Mouse (Mus musculus): ENCODE results near the gene Tmem120a. TPM values are rescaled to one million over a fixed set of nuclear protein-coding genes. Genes with fewer than 3 reads are reported as not detected.

The Tmem120a gene
- total RNA-seq, 2 experiments from 2014 or later = 10.0 to 17.4 TPM

- intact Hi-C loops (cut with DNase I) = no loop called here
- DNase-seq = no peak
Measured at GRCm38 (mm10) chr5:135735741-135736140, 8.5 kb downstream of the Tmem120a start.

- intact Hi-C loops (cut with DNase I) = no loop called here
- DNase-seq = no peak
Measured at GRCm38 (mm10) chr5:135734057-135734680, 10.1 kb downstream of the Tmem120a start.

DNA sequence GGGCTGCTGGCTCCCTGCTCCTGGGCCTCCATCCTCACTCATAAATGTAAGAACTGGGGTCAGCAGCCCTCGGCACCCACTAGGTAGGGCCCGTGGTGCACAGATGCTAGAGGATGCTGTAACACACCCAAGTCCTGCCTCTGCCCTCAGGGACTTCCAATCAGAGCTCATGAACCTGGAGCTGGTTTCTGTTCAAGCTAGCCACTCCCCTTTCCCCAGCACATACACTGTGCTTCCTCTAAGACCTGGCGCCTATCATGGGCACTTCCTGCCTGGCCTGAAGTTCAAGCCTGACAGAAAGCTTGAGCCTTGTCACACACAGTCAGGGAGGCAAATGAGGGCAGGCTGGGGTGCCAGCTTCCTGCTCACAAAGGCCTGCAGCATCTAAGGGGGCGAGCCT lies 11.2 kb downstream of the Tmem120a start:
- DNase-seq = no peak
- intact Hi-C loops (cut with DNase I) = no loop called here

GRCm38 (mm10) chr5:135731322-135731721 lies 12.9 kb downstream of the Tmem120a start:
- intact Hi-C loops (cut with DNase I) = no loop called here
- no peak for DNase-seq

DNA sequence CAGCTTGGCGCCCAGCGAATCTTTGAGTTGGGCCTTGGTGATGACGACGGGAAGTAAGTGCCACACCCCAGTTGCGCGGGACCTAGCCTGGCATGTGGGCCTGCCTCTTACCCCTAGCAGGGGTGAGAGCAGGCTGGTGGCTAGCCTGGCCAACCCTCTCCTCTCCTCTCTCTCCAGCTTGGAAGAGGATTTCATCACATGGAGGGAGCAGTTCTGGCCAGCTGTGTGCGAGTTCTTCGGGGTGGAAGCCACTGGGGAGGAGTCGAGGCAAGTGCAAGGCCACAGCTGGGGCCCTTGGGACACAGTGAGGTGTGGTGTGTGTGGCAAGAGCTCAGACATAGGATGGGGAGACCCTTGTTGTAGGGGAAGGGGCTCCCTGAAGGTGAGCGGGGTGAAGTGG lies 13.3 kb downstream of the Tmem120a start:
- no peak for DNase-seq
- intact Hi-C loops (cut with DNase I) = no loop called here

- no peak for DNase-seq
- intact Hi-C loops (cut with DNase I) = no loop called here
Measured at GRCm38 (mm10) chr5:135730278-135730677, 14.0 kb downstream of the Tmem120a start.

DNA sequence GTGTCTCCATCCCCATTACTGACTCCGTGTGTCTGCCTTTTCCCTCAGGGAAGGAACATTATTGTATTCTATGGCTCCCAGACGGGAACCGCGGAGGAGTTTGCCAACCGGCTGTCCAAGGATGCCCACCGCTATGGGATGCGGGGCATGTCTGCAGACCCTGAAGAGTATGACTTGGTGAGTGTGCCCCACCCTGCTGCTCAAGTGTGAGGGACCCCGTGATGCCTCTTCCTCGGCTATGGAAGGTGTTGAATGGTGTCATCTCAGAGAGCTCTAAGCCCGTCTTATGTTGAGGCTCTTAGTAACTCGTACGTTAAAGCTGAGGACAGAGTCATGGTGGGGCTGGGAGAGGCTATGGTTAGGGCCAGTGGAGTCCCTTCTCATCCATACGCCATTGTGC lies 14.9 kb downstream of the Tmem120a start:
- DNase-seq = no peak
- intact Hi-C loops (cut with DNase I) = no loop called here

GRCm38 (mm10) chr5:135728361-135728760 lies 15.9 kb downstream of the Tmem120a start:
- no peak for DNase-seq
- intact Hi-C loops (cut with DNase I) = no loop called here

GRCm38 (mm10) chr5:135727871-135728270 lies 16.4 kb downstream of the Tmem120a start:
- intact Hi-C loops (cut with DNase I) = no loop called here

GRCm38 (mm10) chr5:135726641-135727346 lies 17.5 kb downstream of the Tmem120a start:
- intact Hi-C loops (cut with DNase I) = no loop called here
- peak; percentile 77 to 86 for DNase-seq

More at GRCm38 (mm10) chr5:135727871-135728270, 16.4 kb downstream of the Tmem120a start:
- no peak for DNase-seq

GRCm38 (mm10) chr5:135725991-135726390 lies 18.3 kb downstream of the Tmem120a start:
- intact Hi-C loops (cut with DNase I) = loop anchor here (2.0 kb wide), 1 partner anchor 37 kb away; no protein-coding TSS in a partner anchor
- no peak for DNase-seq

DNA sequence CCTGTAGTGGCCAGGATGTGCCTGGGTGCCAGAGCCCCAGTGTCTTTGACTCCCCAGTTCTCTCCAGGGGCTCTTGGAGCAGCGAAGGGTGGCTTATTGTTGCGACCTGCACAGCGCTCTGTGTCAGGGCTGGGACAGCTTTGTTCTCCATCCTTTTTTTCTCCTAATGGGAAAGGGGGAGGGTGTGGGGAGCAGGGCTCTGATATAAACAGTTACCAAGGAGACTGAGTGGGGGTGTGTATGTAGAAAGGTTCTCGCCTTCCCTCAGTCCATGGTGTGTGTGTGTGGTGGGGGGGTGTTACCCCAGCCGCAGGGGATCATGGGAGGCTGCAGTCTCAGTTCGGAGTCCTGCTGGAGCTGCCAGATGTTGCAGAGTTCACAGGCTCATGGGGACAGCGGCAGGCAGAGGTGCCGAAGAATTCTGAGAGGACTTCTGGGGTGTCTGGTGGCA lies 18.8 kb downstream of the Tmem120a start:
- intact Hi-C loops (cut with DNase I) = loop anchor here (2.0 kb wide), 1 partner anchor 37 kb away; no protein-coding TSS in a partner anchor
- peak; percentile 63 to 67 for DNase-seq

GRCm38 (mm10) chr5:135724536-135725322 lies 19.5 kb downstream of the Tmem120a start:
- DNase-seq = peak in 1 of 2 experiments; percentile 42
- intact Hi-C loops (cut with DNase I) = loop anchor here (2.0 kb wide), 1 partner anchor 36 kb away; no protein-coding TSS in a partner anchor

DNA sequence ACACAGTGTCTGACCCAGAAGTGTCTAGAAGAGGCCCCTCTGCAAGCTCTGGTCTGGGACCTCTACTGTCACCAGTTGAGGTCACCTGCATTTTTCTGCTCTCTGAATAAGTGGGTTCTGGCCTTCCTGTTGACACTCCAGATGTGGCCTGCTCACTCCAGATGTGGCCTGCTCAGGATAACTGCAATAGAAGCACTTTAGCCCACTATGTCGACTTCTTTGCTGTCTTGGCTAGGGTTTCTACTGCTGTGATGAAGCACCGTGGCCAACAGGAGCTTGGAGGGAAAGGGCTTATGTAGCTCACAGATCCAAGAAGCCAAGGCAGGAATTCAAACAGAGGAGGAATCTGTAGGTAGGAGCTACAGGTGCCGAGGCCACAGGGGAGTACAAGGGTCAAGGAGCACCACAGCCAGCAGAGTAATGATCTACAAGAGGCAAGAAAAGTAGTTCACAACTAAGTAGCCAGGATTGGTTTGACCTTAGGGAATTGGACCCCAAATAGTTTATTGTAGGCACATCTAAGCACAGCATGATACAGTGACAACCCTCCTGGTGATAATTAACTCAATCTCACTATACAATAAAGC lies 21.0 kb downstream of the Tmem120a start:
- no peak for DNase-seq

DNA sequence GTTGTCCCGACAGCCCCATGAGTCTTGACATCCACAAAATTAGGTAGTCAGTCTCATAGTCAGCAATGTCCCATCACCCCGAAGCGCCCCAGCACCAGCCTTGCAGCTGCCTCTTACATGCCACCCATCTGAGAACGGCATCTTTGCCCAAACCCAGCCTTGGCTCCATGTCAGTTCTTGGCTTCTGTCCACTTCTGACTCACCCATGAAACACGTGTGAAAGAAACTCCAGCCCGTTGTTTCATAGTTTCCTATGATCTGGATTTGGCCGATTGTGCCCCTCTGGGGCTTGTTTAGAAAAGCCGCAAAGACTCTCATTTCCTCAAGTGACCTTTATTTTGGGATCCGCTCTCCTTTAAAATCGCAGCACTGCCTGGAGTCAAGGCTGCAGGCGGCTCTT lies 22.1 kb downstream of the Tmem120a start:
- intact Hi-C loops (cut with DNase I) = no loop called here
- peak; percentile 83 to 86 for DNase-seq

More for the DNA sequence above, 21.0 kb downstream of the Tmem120a start:
- intact Hi-C loops (cut with DNase I) = no loop called here

DNA sequence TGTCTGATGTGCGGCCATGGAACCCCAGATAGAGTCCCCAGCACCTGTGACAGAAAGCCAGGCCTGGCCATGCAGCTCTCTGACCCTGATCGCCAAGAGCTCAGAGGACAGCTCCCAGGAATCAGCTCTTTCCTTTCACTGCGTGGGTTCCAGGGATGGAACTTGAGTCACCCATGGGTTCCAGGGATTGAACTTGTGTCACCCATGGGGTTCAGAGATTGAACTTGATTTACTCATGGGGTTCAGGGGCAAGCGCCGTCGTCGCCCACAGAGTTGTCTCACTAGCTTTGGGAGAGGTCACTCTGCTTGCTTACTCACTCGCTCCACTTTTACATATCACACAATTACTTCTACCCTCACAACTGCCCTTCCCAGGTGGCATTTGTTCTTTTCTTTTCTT lies 23.2 kb downstream of the Tmem120a start:
- DNase-seq = no peak
- intact Hi-C loops (cut with DNase I) = no loop called here

DNA sequence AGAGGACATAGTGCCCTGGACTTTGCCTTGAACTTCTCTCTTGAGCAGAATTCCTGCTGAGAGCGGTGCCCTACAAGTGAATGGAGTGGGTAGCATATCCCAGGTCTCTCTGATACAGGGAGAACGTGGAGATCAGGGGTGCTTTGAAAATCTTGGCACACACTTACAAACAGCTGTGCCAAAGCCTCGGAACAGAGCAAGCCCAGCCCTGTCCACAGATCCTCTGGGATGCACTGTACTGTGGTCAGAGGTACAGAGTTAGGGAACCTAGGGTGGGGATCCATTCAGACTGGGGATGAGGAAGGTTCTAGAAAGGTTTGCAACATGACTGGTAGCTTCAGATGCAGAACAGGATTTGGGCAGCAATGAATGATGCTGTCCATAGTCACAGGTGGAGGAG lies 24.1 kb downstream of the Tmem120a start:
- intact Hi-C loops (cut with DNase I) = no loop called here
- no peak for DNase-seq

GRCm38 (mm10) chr5:135719586-135720120 lies 24.6 kb downstream of the Tmem120a start:
- intact Hi-C loops (cut with DNase I) = no loop called here
- no peak for DNase-seq

DNA sequence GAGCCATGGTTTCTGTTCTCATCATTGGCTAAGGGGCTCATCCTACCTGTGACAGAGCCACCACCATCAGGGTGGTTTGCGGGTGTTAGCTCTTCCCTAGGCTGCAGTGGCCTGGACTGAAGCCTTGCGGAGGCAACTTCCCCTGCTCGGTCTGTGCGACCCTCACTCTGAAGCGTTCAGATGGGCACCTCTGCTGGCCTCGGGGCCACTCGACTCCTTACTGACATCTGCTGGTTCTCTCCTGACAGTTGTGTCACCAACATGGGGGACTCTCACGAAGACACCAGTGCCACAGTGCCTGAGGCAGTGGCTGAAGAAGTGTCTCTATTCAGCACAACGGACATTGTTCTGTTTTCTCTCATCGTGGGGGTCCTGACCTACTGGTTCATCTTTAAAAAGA lies 28.6 kb downstream of the Tmem120a start:
- intact Hi-C loops (cut with DNase I) = no loop called here
- DNase-seq = peak; percentile 37 to 51

GRCm38 (mm10) chr5:135713441-135714218 lies 30.6 kb downstream of the Tmem120a start:
- intact Hi-C loops (cut with DNase I) = no loop called here
- DNase-seq = peak; percentile 86 to 88
